ENCODE assay signal across 8 mouse cellular contexts in genomic region chr5:125164465-125165167, GRCm38 (mm10). TPM values are rescaled to one million over a fixed set of nuclear protein-coding genes. Genes with fewer than 3 reads are reported as not detected.
DNase-seq lines count a peak whose midpoint lies in the region; ATAC-seq lines count a peak whose summit lies in the region.

No protein-coding gene starts in this region.

- no peaks in the 10 kb centered on the region for H3K9me3 ChIP-seq in embryonic facial prominence, embryonic 10.5 days
- no peaks in the 10 kb centered on the region for H3K9me3 ChIP-seq in heart, embryonic 12.5 days (replicated peaks)
- no peaks in the 10 kb centered on the region for H3K9me3 ChIP-seq in kidney, embryonic 14.5 days (ENCODE audit: control insufficient read depth, low read length)
- no peaks in the 10 kb centered on the region for H3K9me3 ChIP-seq in midbrain, embryonic 11.5 days (ENCODE audit: control insufficient read depth, low read length)

- H3K36me3 ChIP-seq in embryonic facial prominence, embryonic 10.5 days (replicated peaks), result peaks cover 31% of the 10 kb centered on the region; the same call in 1 of the 2 replicates
- H3K36me3 ChIP-seq in heart, embryonic 12.5 days, result no peaks in the 10 kb centered on the region
- peaks cover 6% of the 10 kb centered on the region; the same call in 1 of the 2 replicates for H3K36me3 ChIP-seq in kidney, embryonic 14.5 days (ENCODE audit: control insufficient read depth, insufficient read depth, low read length)
- H3K36me3 ChIP-seq in midbrain, embryonic 11.5 days (ENCODE audit: control insufficient read depth, insufficient read depth, low read length), result no peaks in the 10 kb centered on the region

- peak overlapping the region; percentile 64 for H3K9ac ChIP-seq in heart, embryonic 12.5 days
- no peak overlapping the region; the same call in 1 of the 2 replicates for H3K9ac ChIP-seq in kidney, embryonic 14.5 days (ENCODE audit: low read depth, low read length)
- H3K9ac ChIP-seq in midbrain, embryonic 11.5 days (ENCODE audit: low read length), result peak overlapping the region; percentile 12; the same call in 1 of the 2 replicates

- peak overlapping the region; percentile 68 for H3K27ac ChIP-seq in embryonic facial prominence, embryonic 10.5 days (replicated peaks)
- peak overlapping the region; percentile 69 for H3K27ac ChIP-seq in heart, embryonic 12.5 days (ENCODE audit: poor library complexity, severe bottlenecking)
- peak overlapping the region; percentile 73; the same call in 1 of the 2 replicates for H3K27ac ChIP-seq in kidney, embryonic 14.5 days (ENCODE audit: low read depth, low read length)
- H3K27ac ChIP-seq in midbrain, embryonic 11.5 days (ENCODE audit: low read depth, low read length), result no peak overlapping the region

- DNase-seq in ovary, adult 18-20 months (ENCODE audit: low spot score), result peak; percentile 80
- DNase-seq in ovary, postnatal 10 days (ENCODE audit: low spot score), result no peak
- peak; percentile 60 for DNase-seq in embryonic facial prominence, embryonic 10.5 days (ENCODE audit: low spot score)
- DNase-seq in midbrain, embryonic 11.5 days (ENCODE audit: low spot score, missing footprints), result no peak
- no peak for DNase-seq in layer of hippocampus, adult 8-10 months (ENCODE audit: low spot score in 2 of 2)
- no peak for DNase-seq in layer of hippocampus, adult 9-11 months

- H3K4me2 ChIP-seq in heart, embryonic 12.5 days, result 0 out of 2 replicates have a peak overlapping the region, but pooled peaks have one; percentile 11
- H3K4me2 ChIP-seq in kidney, embryonic 14.5 days (replicated peaks; ENCODE audit: low read depth, low read length), result no peak overlapping the region
- no peak overlapping the region for H3K4me2 ChIP-seq in midbrain, embryonic 11.5 days

- ATAC-seq in heart, embryonic 12.5 days (ENCODE audit: insufficient number of reproducible peaks, low FRiP score), result peak; percentile 19; the same call in 1 of the 2 replicates
- peak; percentile 55; the same call in 1 of the 2 replicates for ATAC-seq in kidney, embryonic 14.5 days (ENCODE audit: low FRiP score, low TSS enrichment)
- no peak for ATAC-seq in midbrain, embryonic 11.5 days (ENCODE audit: low FRiP score)

- 0 out of 2 replicates have a peak overlapping the region, but pooled peaks have one; percentile 12 for H3K4me3 ChIP-seq in embryonic facial prominence, embryonic 10.5 days
- no peak overlapping the region for H3K4me3 ChIP-seq in heart, embryonic 12.5 days
- H3K4me3 ChIP-seq in kidney, embryonic 14.5 days (ENCODE audit: low read length), result no peak overlapping the region
- H3K4me3 ChIP-seq in midbrain, embryonic 11.5 days (ENCODE audit: low read depth, low read length), result no peak overlapping the region

- 44% methylated on average over 12 of the region's 12 CpGs for WGBS in embryonic facial prominence, embryonic 10.5 days
- 31% methylated on average over 12 of the region's 12 CpGs for WGBS in heart, embryonic 12.5 days
- WGBS in kidney, embryonic 14.5 days, result 9% methylated on average over 12 of the region's 12 CpGs
- 51% methylated on average over 12 of the region's 12 CpGs for WGBS in midbrain, embryonic 11.5 days

- H3K4me1 ChIP-seq in embryonic facial prominence, embryonic 10.5 days, result peaks cover 91% of the 10 kb centered on the region
- peaks cover 88% of the 10 kb centered on the region for H3K4me1 ChIP-seq in heart, embryonic 12.5 days (replicated peaks)
- peaks cover 79% of the 10 kb centered on the region for H3K4me1 ChIP-seq in kidney, embryonic 14.5 days (ENCODE audit: control insufficient read depth, insufficient read depth, low read length)
- H3K4me1 ChIP-seq in midbrain, embryonic 11.5 days (ENCODE audit: control insufficient read depth, insufficient read depth, low read length), result peaks cover 50% of the 10 kb centered on the region

- no peaks in the 10 kb centered on the region for H3K27me3 ChIP-seq in embryonic facial prominence, embryonic 10.5 days (replicated peaks; ENCODE audit: low read depth, poor library complexity, severe bottlenecking)
- H3K27me3 ChIP-seq in heart, embryonic 12.5 days (replicated peaks), result no peaks in the 10 kb centered on the region
- no peaks in the 10 kb centered on the region for H3K27me3 ChIP-seq in kidney, embryonic 14.5 days (ENCODE audit: control insufficient read depth, insufficient read depth, low read length)
- H3K27me3 ChIP-seq in midbrain, embryonic 11.5 days (ENCODE audit: control insufficient read depth, insufficient read depth, low read length), result no peaks in the 10 kb centered on the region

RNA-seq across cellular contexts. Expression of gene Ncor2, which starts 14.4 kb away (rescaled TPM):
- polyA plus RNA-seq in embryonic facial prominence, embryonic 10.5 days (2016; fragmentation: Nextera tagmentation; extraction: Ambion mirVana), result 19.2 and 19.8 TPM in 2 replicates
- 17.0 and 18.6 TPM in 2 replicates for polyA plus RNA-seq in heart, embryonic 12.5 days (2016; fragmentation: Nextera tagmentation; extraction: Ambion mirVana)
- 34.6 and 35.0 TPM in 2 replicates for polyA plus RNA-seq in kidney, embryonic 14.5 days (2014; fragmentation: Nextera tagmentation; extraction: Ambion mirVana)
- polyA plus RNA-seq in midbrain, embryonic 11.5 days (2014; fragmentation: Nextera tagmentation; extraction: Ambion mirVana), result 13.4 and 14.7 TPM in 2 replicates
- total RNA-seq in layer of hippocampus, adult 8-10 months (2022), result 100 to 1,000 TPM; 246 to 324 (median 271) TPM

Comparison
In these comparisons a context has a peak if more than half of its experiments do, and no peak if none do; other contexts are left out.
1. DNase-seq: peak in ovary, adult 18-20 months (single experiment) and embryonic facial prominence, embryonic 10.5 days (single experiment); none in ovary, postnatal 10 days (single experiment), midbrain, embryonic 11.5 days (single experiment), layer of hippocampus, adult 8-10 months (0 of 2) and layer of hippocampus, adult 9-11 months (single experiment).